In genomic region chr6:29178888-29179658, GRCm38 (mm10) we compare ENCODE assay signal across 8 mouse cellular contexts. TPM values are rescaled to one million over a fixed set of nuclear protein-coding genes. Genes with fewer than 3 reads are reported as not detected.
A peak's percentile ranks its signal among the peaks of the same experiment; 100 is the strongest.
DNase-seq lines count a peak whose midpoint lies in the region; ATAC-seq lines count a peak whose summit lies in the region.

Prrt4 (minus strand) TSS chr6:29179584.

- no peaks in the 10 kb centered on the region for H3K36me3 ChIP-seq in forebrain, embryonic 10.5 days (replicated peaks)
- H3K36me3 ChIP-seq in heart, embryonic 16.5 days (ENCODE audit: control insufficient read depth, insufficient read depth), result no peaks in the 10 kb centered on the region
- H3K36me3 ChIP-seq in liver, embryonic 12.5 days, result no peaks in the 10 kb centered on the region
- no peaks in the 10 kb centered on the region for H3K36me3 ChIP-seq in neural tube, embryonic 13.5 days

- H3K4me2 ChIP-seq in heart, embryonic 16.5 days (ENCODE audit: low read depth, low read length), result peak within 1 kb of the TSS; percentile 91
- peak within 1 kb of the TSS; percentile 75 for H3K4me2 ChIP-seq in liver, embryonic 12.5 days
- peak within 1 kb of the TSS; percentile 75 for H3K4me2 ChIP-seq in neural tube, embryonic 13.5 days

- H3K4me3 ChIP-seq in forebrain, embryonic 10.5 days, result peak within 1 kb of the TSS; percentile 77
- H3K4me3 ChIP-seq in heart, embryonic 16.5 days (ENCODE audit: low read length), result peak within 1 kb of the TSS; percentile 62
- peak within 1 kb of the TSS; percentile 55 for H3K4me3 ChIP-seq in liver, embryonic 12.5 days
- H3K4me3 ChIP-seq in neural tube, embryonic 13.5 days, result peak within 1 kb of the TSS; percentile 59

- peak; percentile 64 for ATAC-seq in heart, embryonic 16.5 days (replicated peaks; ENCODE audit: extremely low read depth, insufficient read depth, low FRiP score)
- ATAC-seq in liver, embryonic 12.5 days, result 0 out of 2 replicates have a peak, but pooled peaks have one; percentile 24
- ATAC-seq in neural tube, embryonic 13.5 days (ENCODE audit: low read depth), result peak; percentile 86

- no peaks in the 10 kb centered on the region for H3K9me3 ChIP-seq in forebrain, embryonic 10.5 days
- H3K9me3 ChIP-seq in heart, embryonic 16.5 days (replicated peaks; ENCODE audit: control insufficient read depth, low read length), result no peaks in the 10 kb centered on the region
- H3K9me3 ChIP-seq in liver, embryonic 12.5 days (replicated peaks), result no peaks in the 10 kb centered on the region
- no peaks in the 10 kb centered on the region for H3K9me3 ChIP-seq in neural tube, embryonic 13.5 days

- H3K27ac ChIP-seq in forebrain, embryonic 10.5 days, result peak within 1 kb of the TSS; percentile 85
- no peak within 1 kb of the TSS for H3K27ac ChIP-seq in heart, embryonic 16.5 days (ENCODE audit: low read length)
- no peak within 1 kb of the TSS for H3K27ac ChIP-seq in liver, embryonic 12.5 days
- peak within 1 kb of the TSS; percentile 87 for H3K27ac ChIP-seq in neural tube, embryonic 13.5 days (replicated peaks)

- H3K9ac ChIP-seq in heart, embryonic 16.5 days (ENCODE audit: low read length), result peak within 1 kb of the TSS; percentile 67
- H3K9ac ChIP-seq in liver, embryonic 12.5 days, result no peak within 1 kb of the TSS
- peak within 1 kb of the TSS; percentile 84 for H3K9ac ChIP-seq in neural tube, embryonic 13.5 days

- peaks cover 92% of the 10 kb centered on the region for H3K27me3 ChIP-seq in forebrain, embryonic 10.5 days (ENCODE audit: poor library complexity, severe bottlenecking)
- peaks cover 34% of the 10 kb centered on the region for H3K27me3 ChIP-seq in heart, embryonic 16.5 days (ENCODE audit: control insufficient read depth, insufficient read depth, low read length)
- peaks cover 94% of the 10 kb centered on the region for H3K27me3 ChIP-seq in liver, embryonic 12.5 days (replicated peaks)
- peaks cover 52% of the 10 kb centered on the region for H3K27me3 ChIP-seq in neural tube, embryonic 13.5 days

- peaks cover 37% of the 10 kb centered on the region for H3K4me1 ChIP-seq in forebrain, embryonic 10.5 days
- H3K4me1 ChIP-seq in heart, embryonic 16.5 days (ENCODE audit: control insufficient read depth, insufficient read depth, low read length), result no peaks in the 10 kb centered on the region
- H3K4me1 ChIP-seq in liver, embryonic 12.5 days, result peaks cover 7% of the 10 kb centered on the region
- peaks cover 19% of the 10 kb centered on the region for H3K4me1 ChIP-seq in neural tube, embryonic 13.5 days (replicated peaks)

- peak; percentile 42 for DNase-seq in CD4-positive, CD25-positive, alpha-beta regulatory T cell, adult 2 months (ENCODE audit: low read depth, low spot score)
- DNase-seq in brain, adult 2 months (ENCODE audit: low read depth, low spot score), result peak; percentile 87
- DNase-seq in forebrain, embryonic 10.5 days (ENCODE audit: extremely low spot score, low spot score), result peak; percentile 65
- peak; percentile 47 to 67 for DNase-seq in kidney, postnatal 25 days
- DNase-seq in urinary bladder, postnatal 25 days (ENCODE audit: low spot score), result peak; percentile 41

- 1% methylated on average over 72 of the region's 79 CpGs for WGBS in forebrain, embryonic 10.5 days
- under 1% methylated on average over 67 of the region's 79 CpGs for WGBS in heart, embryonic 16.5 days
- WGBS in liver, embryonic 12.5 days (ENCODE audit: insufficient replicate concordance), result under 1% methylated on average over 76 of the region's 79 CpGs
- under 1% methylated on average over 66 of the region's 79 CpGs for WGBS in neural tube, embryonic 13.5 days

RNA-seq across cellular contexts. Expression of gene Prrt4, which starts in this region (rescaled TPM):
- 1.3 and 1.8 TPM in 2 replicates for polyA plus RNA-seq in forebrain, embryonic 10.5 days (2016; fragmentation: Nextera tagmentation; extraction: Ambion mirVana)
- 1.1 and 1.2 TPM in 2 replicates for polyA plus RNA-seq in heart, embryonic 16.5 days (2015; fragmentation: Nextera tagmentation; extraction: Ambion mirVana)
- 0.07 and 0.12 TPM in 2 replicates for polyA plus RNA-seq in liver, embryonic 12.5 days (2016; fragmentation: Nextera tagmentation; extraction: Ambion mirVana)
- 4.8 TPM in 2 replicates for polyA plus RNA-seq in neural tube, embryonic 13.5 days (2015; fragmentation: Nextera tagmentation; extraction: Ambion mirVana)

Comparison
In these comparisons a context has a peak if more than half of its experiments do, and no peak if none do; other contexts are left out.
1. Peak in ATAC-seq, H3K4me3 ChIP-seq and H3K4me2 ChIP-seq in liver, embryonic 12.5 days; RNA of the gene not detected or under 1 TPM.
2. H3K27ac ChIP-seq: peak in forebrain, embryonic 10.5 days (single experiment) and neural tube, embryonic 13.5 days (single experiment); none in heart, embryonic 16.5 days (single experiment) and liver, embryonic 12.5 days (single experiment).
3. ATAC-seq: peak in every context shown above with its lines; median percentile 86 in neural tube, embryonic 13.5 days; 64 in heart, embryonic 16.5 days; 24 in liver, embryonic 12.5 days.
4. Peak in every context shown above with its lines, with median percentiles within 50 percentile points of each other: DNase-seq, H3K4me3 ChIP-seq and H3K4me2 ChIP-seq.